Comparison of ENCODE assay signal across 29 mouse cellular contexts in genomic region chr17:79802056-79802455, GRCm38 (mm10).
A peak's percentile ranks its signal among the peaks of the same experiment; 100 is the strongest.
DNase-seq lines count a peak whose midpoint lies in the region; ATAC-seq and TF ChIP-seq lines count a peak whose summit lies in the region.
"Had no signal": no experiment of that assay in that cellular context is flagged by ENCODE, and none has a peak within 500 bp of the region (broad histone marks: within the 10 kb centered on the region; RNA-seq: fewer than 3 reads in every experiment).

No protein-coding gene starts in this region.

- no peaks in the 10 kb centered on the region for H3K27me3 ChIP-seq in hindbrain, embryonic 14.5 days (ENCODE audit: control insufficient read depth, insufficient read depth, low read length)
- H3K27me3 ChIP-seq in hindbrain, embryonic 10.5 days (ENCODE audit: insufficient read depth, poor library complexity, severe bottlenecking) = peaks cover 4% of the 10 kb centered on the region; the same call in 1 of the 2 replicates
- H3K27me3 ChIP-seq in lung, embryonic 15.5 days = no peaks in the 10 kb centered on the region
- no peaks in the 10 kb centered on the region for H3K27me3 ChIP-seq in midbrain, postnatal 0 days (ENCODE audit: insufficient read depth, low read length)
- H3K27me3 ChIP-seq in midbrain, embryonic 16.5 days (ENCODE audit: control insufficient read depth, insufficient read depth, low read depth, low read length) = no peaks in the 10 kb centered on the region
- H3K27me3 ChIP-seq in stomach, postnatal 0 days (ENCODE audit: control insufficient read depth, insufficient read depth, low read length) = no peaks in the 10 kb centered on the region
- H3K27me3 ChIP-seq: embryonic facial prominence, embryonic 13.5 days; forebrain, embryonic 15.5 days; limb, embryonic 13.5 days; midbrain, embryonic 12.5 days; neural tube, embryonic 15.5 days had no signal

- TF ChIP-seq EP300 in stomach, postnatal 0 days (optimal IDR thresholded peaks at IDR 0.05) = peak; percentile 4

- no peak overlapping the region for H3K4me2 ChIP-seq in hindbrain, embryonic 14.5 days (replicated peaks)
- no peak overlapping the region for H3K4me2 ChIP-seq in lung, embryonic 15.5 days
- H3K4me2 ChIP-seq in midbrain, postnatal 0 days (ENCODE audit: low read depth, low read length, poor library complexity, severe bottlenecking) = no peak overlapping the region
- no peak overlapping the region for H3K4me2 ChIP-seq in midbrain, embryonic 16.5 days (ENCODE audit: low read length)
- H3K4me2 ChIP-seq in stomach, postnatal 0 days (replicated peaks; ENCODE audit: low read depth) = no peak overlapping the region
- H3K4me2 ChIP-seq: embryonic facial prominence, embryonic 13.5 days; forebrain, embryonic 15.5 days; heart, embryonic 11.5 days; limb, embryonic 13.5 days; liver, embryonic 11.5 days; midbrain, embryonic 12.5 days; neural tube, embryonic 15.5 days had no signal

- no peaks in the 10 kb centered on the region for H3K36me3 ChIP-seq in hindbrain, embryonic 14.5 days (replicated peaks; ENCODE audit: control insufficient read depth, insufficient read depth)
- H3K36me3 ChIP-seq in hindbrain, embryonic 10.5 days = no peaks in the 10 kb centered on the region
- no peaks in the 10 kb centered on the region for H3K36me3 ChIP-seq in lung, embryonic 15.5 days
- H3K36me3 ChIP-seq in midbrain, postnatal 0 days (ENCODE audit: insufficient read depth, low read length) = no peaks in the 10 kb centered on the region
- H3K36me3 ChIP-seq in midbrain, embryonic 16.5 days (ENCODE audit: control insufficient read depth, insufficient read depth, low read length) = no peaks in the 10 kb centered on the region
- no peaks in the 10 kb centered on the region for H3K36me3 ChIP-seq in stomach, postnatal 0 days (ENCODE audit: control insufficient read depth, insufficient read depth, low read length)
- H3K36me3 ChIP-seq: embryonic facial prominence, embryonic 13.5 days; forebrain, embryonic 10.5 days; forebrain, embryonic 15.5 days; limb, embryonic 13.5 days; midbrain, embryonic 12.5 days; neural tube, embryonic 15.5 days had no signal

- TF ChIP-seq CTCF in midbrain, postnatal 0 days (IDR thresholded peaks at IDR 0.05) = no peak
- TF ChIP-seq CTCF in stomach, postnatal 0 days (IDR thresholded peaks at IDR 0.05; ENCODE audit: low read depth) = no peak

- no peaks in the 10 kb centered on the region for H3K9me3 ChIP-seq in hindbrain, embryonic 14.5 days (ENCODE audit: control insufficient read depth, low read length)
- H3K9me3 ChIP-seq in hindbrain, embryonic 10.5 days = no peaks in the 10 kb centered on the region
- no peaks in the 10 kb centered on the region for H3K9me3 ChIP-seq in lung, embryonic 15.5 days
- no peaks in the 10 kb centered on the region for H3K9me3 ChIP-seq in midbrain, postnatal 0 days (ENCODE audit: low read length)
- H3K9me3 ChIP-seq in midbrain, embryonic 16.5 days (replicated peaks; ENCODE audit: control insufficient read depth, low read length, poor library complexity, severe bottlenecking) = no peaks in the 10 kb centered on the region
- no peaks in the 10 kb centered on the region for H3K9me3 ChIP-seq in stomach, postnatal 0 days (ENCODE audit: control insufficient read depth, low read length)
- H3K9me3 ChIP-seq: embryonic facial prominence, embryonic 13.5 days; forebrain, embryonic 10.5 days; forebrain, embryonic 15.5 days; limb, embryonic 13.5 days; midbrain, embryonic 12.5 days; neural tube, embryonic 15.5 days had no signal

- no peak overlapping the region for H3K27ac ChIP-seq in hindbrain, embryonic 14.5 days
- H3K27ac ChIP-seq in hindbrain, embryonic 10.5 days = no peak overlapping the region
- H3K27ac ChIP-seq in lung, embryonic 15.5 days = no peak overlapping the region
- no peak overlapping the region for H3K27ac ChIP-seq in midbrain, postnatal 0 days (ENCODE audit: low read depth, low read length)
- no peak overlapping the region for H3K27ac ChIP-seq in midbrain, embryonic 16.5 days (ENCODE audit: low read length)
- no peak overlapping the region for H3K27ac ChIP-seq in stomach, postnatal 0 days (replicated peaks)
- H3K27ac ChIP-seq: embryonic facial prominence, embryonic 13.5 days; forebrain, embryonic 10.5 days; forebrain, embryonic 15.5 days; layer of hippocampus, adult 2 months; left cerebral cortex, adult 2 months; limb, embryonic 13.5 days; midbrain, embryonic 12.5 days; neural tube, embryonic 15.5 days had no signal

- no peaks in the 10 kb centered on the region for H3K4me1 ChIP-seq in hindbrain, embryonic 14.5 days (replicated peaks; ENCODE audit: control insufficient read depth, insufficient read depth, low read length)
- H3K4me1 ChIP-seq in hindbrain, embryonic 10.5 days (replicated peaks) = peaks cover 6% of the 10 kb centered on the region; the same call in 1 of the 2 replicates
- peaks cover 19% of the 10 kb centered on the region; the same call in 1 of the 2 replicates for H3K4me1 ChIP-seq in lung, embryonic 15.5 days
- H3K4me1 ChIP-seq in midbrain, postnatal 0 days (ENCODE audit: insufficient read depth, low read length) = no peaks in the 10 kb centered on the region
- H3K4me1 ChIP-seq in midbrain, embryonic 16.5 days (ENCODE audit: control insufficient read depth, insufficient read depth, low read length) = no peaks in the 10 kb centered on the region
- H3K4me1 ChIP-seq in stomach, postnatal 0 days (replicated peaks; ENCODE audit: control insufficient read depth, insufficient read depth) = no peaks in the 10 kb centered on the region
- H3K4me1 ChIP-seq: embryonic facial prominence, embryonic 13.5 days; forebrain, embryonic 10.5 days; forebrain, embryonic 15.5 days; limb, embryonic 13.5 days; midbrain, embryonic 12.5 days; neural tube, embryonic 15.5 days had no signal

- no peak overlapping the region for H3K4me3 ChIP-seq in hindbrain, embryonic 14.5 days (replicated peaks; ENCODE audit: low read length)
- H3K4me3 ChIP-seq in hindbrain, embryonic 10.5 days = no peak overlapping the region
- no peak overlapping the region for H3K4me3 ChIP-seq in lung, embryonic 15.5 days
- H3K4me3 ChIP-seq in midbrain, postnatal 0 days (ENCODE audit: low read depth, low read length) = no peak overlapping the region
- no peak overlapping the region for H3K4me3 ChIP-seq in midbrain, embryonic 16.5 days (ENCODE audit: low read depth, low read length)
- no peak overlapping the region for H3K4me3 ChIP-seq in stomach, postnatal 0 days (ENCODE audit: low read depth, low read length)
- H3K4me3 ChIP-seq: embryonic facial prominence, embryonic 13.5 days; forebrain, embryonic 10.5 days; forebrain, embryonic 15.5 days; layer of hippocampus, adult 2 months; left cerebral cortex, adult 2 months; limb, embryonic 13.5 days; midbrain, embryonic 12.5 days; neural tube, embryonic 15.5 days had no signal

- 70% methylated on average over 7 of the region's 7 CpGs for WGBS in hindbrain, embryonic 14.5 days
- 87% methylated on average over 7 of the region's 7 CpGs for WGBS in hindbrain, embryonic 10.5 days
- WGBS in lung, embryonic 15.5 days = 34% methylated on average over 7 of the region's 7 CpGs
- 87% methylated on average over 7 of the region's 7 CpGs for WGBS in midbrain, postnatal 0 days
- 86% methylated on average over 7 of the region's 7 CpGs for WGBS in midbrain, embryonic 16.5 days
- 39% methylated on average over 7 of the region's 7 CpGs for WGBS in stomach, postnatal 0 days

- DNase-seq in hindbrain, embryonic 14.5 days (ENCODE audit: low spot score) = peak; percentile 33
- no peak for DNase-seq in hindbrain, embryonic 10.5 days (ENCODE audit: low spot score)
- no peak for DNase-seq in lung, postnatal 36 days
- DNase-seq in midbrain, postnatal 0 days (ENCODE audit: low spot score) = peak; percentile 42
- DNase-seq in stomach, postnatal 0 days (ENCODE audit: low spot score) = no peak
- DNase-seq in embryo, embryonic 10.5 days (ENCODE audit: low spot score) = no peak
- DNase-seq: adrenal gland, adult 8-10 months; cerebellum, adult 9-10 months; gastrocnemius, postnatal 25 days; heart, adult 18-20 months; heart, postnatal 36 days; kidney, adult 2 months; kidney, postnatal 36 days; liver, postnatal 0 days; retina, postnatal 1 day; right cerebral cortex, postnatal 14 days; thymus, postnatal 4 days had no signal

- no peak overlapping the region for H3K9ac ChIP-seq in hindbrain, embryonic 14.5 days
- H3K9ac ChIP-seq in lung, embryonic 15.5 days = no peak overlapping the region
- H3K9ac ChIP-seq in midbrain, postnatal 0 days (replicated peaks; ENCODE audit: low read length, poor library complexity, severe bottlenecking) = no peak overlapping the region
- no peak overlapping the region for H3K9ac ChIP-seq in midbrain, embryonic 16.5 days (ENCODE audit: low read depth, low read length)
- no peak overlapping the region for H3K9ac ChIP-seq in stomach, postnatal 0 days (ENCODE audit: low read length)
- H3K9ac ChIP-seq: embryonic facial prominence, embryonic 13.5 days; forebrain, embryonic 15.5 days; limb, embryonic 13.5 days; liver, postnatal 0 days; midbrain, embryonic 12.5 days; neural tube, embryonic 15.5 days had no signal

- ATAC-seq in hindbrain, embryonic 14.5 days (ENCODE audit: low FRiP score) = no peak
- ATAC-seq in lung, embryonic 15.5 days (ENCODE audit: borderline replicate concordance, extremely low read depth, low FRiP score, low TSS enrichment) = peak; percentile 33; the same call in 1 of the 2 replicates
- ATAC-seq in midbrain, postnatal 0 days (ENCODE audit: low FRiP score) = no peak
- no peak for ATAC-seq in midbrain, embryonic 16.5 days
- no peak for ATAC-seq in stomach, postnatal 0 days (ENCODE audit: low FRiP score, low TSS enrichment)
- ATAC-seq: forebrain, embryonic 15.5 days; liver, postnatal 0 days had no signal

Comparison
In these comparisons a context has a peak if more than half of its experiments do, and no peak if none do; other contexts are left out.
1. DNase-seq: peak in hindbrain, embryonic 14.5 days (single experiment) and midbrain, postnatal 0 days (single experiment); none in hindbrain, embryonic 10.5 days (single experiment), lung, postnatal 36 days (single experiment), stomach, postnatal 0 days (single experiment) and embryo, embryonic 10.5 days (single experiment).